Mouse (Mus musculus): ENCODE measurements around the gene Cbl.

Gene Cbl

GRCm38 (mm10) chr9:44239447-44239846 is 5.6 kb upstream of the Cbl start:
- no peak for DNase-seq

GRCm38 (mm10) chr9:44238501-44239190 is 4.8 kb upstream of the Cbl start:
- no peak for DNase-seq

- no peak for DNase-seq
Measured at GRCm38 (mm10) chr9:44237128-44237527, 3.3 kb upstream of the Cbl start.

- DNase-seq = no peak
Measured at GRCm38 (mm10) chr9:44236601-44237000, 2.8 kb upstream of the Cbl start.

GRCm38 (mm10) chr9:44234479-44235427 is 904 bp upstream of the Cbl start:
- peak; percentile 55 for DNase-seq

GRCm38 (mm10) chr9:44233021-44233801 is 638 bp downstream of the Cbl start:
- no peak for DNase-seq

- no peak for DNase-seq
Measured at GRCm38 (mm10) chr9:44231609-44232008, 2.2 kb downstream of the Cbl start.

GRCm38 (mm10) chr9:44225993-44226392 is 7.9 kb downstream of the Cbl start:
- peak; percentile 47 for DNase-seq

GRCm38 (mm10) chr9:44213538-44213937 is 20.3 kb downstream of the Cbl start:
- DNase-seq = no peak

GRCm38 (mm10) chr9:44212406-44212805 is 21.4 kb downstream of the Cbl start:
- DNase-seq = no peak

- no peak for DNase-seq
Measured at GRCm38 (mm10) chr9:44209416-44209815, 24.4 kb downstream of the Cbl start.

GRCm38 (mm10) chr9:44207840-44208239 is 26.0 kb downstream of the Cbl start:
- DNase-seq = no peak

GRCm38 (mm10) chr9:44200458-44200857 is 33.4 kb downstream of the Cbl start:
- no peak for DNase-seq

GRCm38 (mm10) chr9:44199580-44199979 is 34.3 kb downstream of the Cbl start:
- DNase-seq = no peak

- DNase-seq = no peak
Measured at GRCm38 (mm10) chr9:44199166-44199565, 34.7 kb downstream of the Cbl start.

- no peak for DNase-seq
Measured at GRCm38 (mm10) chr9:44196354-44196753, 37.5 kb downstream of the Cbl start.

- no peak for DNase-seq
Measured at GRCm38 (mm10) chr9:44194000-44194399, 39.8 kb downstream of the Cbl start.

GRCm38 (mm10) chr9:44192794-44193193 is 41.1 kb downstream of the Cbl start:
- DNase-seq = no peak

- DNase-seq = no peak
Measured at GRCm38 (mm10) chr9:44192312-44192711, 41.5 kb downstream of the Cbl start.

- no peak for DNase-seq
Measured at GRCm38 (mm10) chr9:44191166-44191565, 42.7 kb downstream of the Cbl start.

GRCm38 (mm10) chr9:44188223-44188622 is 45.6 kb downstream of the Cbl start:
- peak; percentile 51 for DNase-seq

GRCm38 (mm10) chr9:44182260-44182659 is 51.6 kb downstream of the Cbl start:
- no peak for DNase-seq

GRCm38 (mm10) chr9:44181537-44181936 is 52.3 kb downstream of the Cbl start:
- no peak for DNase-seq
